Mouse (Mus musculus) heart, adult 2 months (tissue): ENCODE data around the gene Hcrt.

Experiments used
- CTCF ChIP-seq: fragments of 200-600 bp; IDR thresholded peaks from 2 replicates; pipeline ENCODE4 v1.8.1; 2022; ENCODE audit warnings: antibody characterized with exemption, mild to moderate bottlenecking, moderate library complexity
- EP300 ChIP-seq: fragments of 200-500 bp; IDR thresholded peaks from 2 replicates; pipeline ENCODE4 v1.6.1; 2011; ENCODE audit warnings: low read depth, low read length, control low read depth; ENCODE audit not compliant: insufficient read depth
- POLR2A ChIP-seq: fragments of 200-500 bp; IDR thresholded peaks from 2 replicates; pipeline ENCODE4 v1.6.1; 2011; ENCODE audit warnings: mild to moderate bottlenecking, low read depth, low read length, control low read depth; ENCODE audit not compliant: insufficient read depth

DNA sequence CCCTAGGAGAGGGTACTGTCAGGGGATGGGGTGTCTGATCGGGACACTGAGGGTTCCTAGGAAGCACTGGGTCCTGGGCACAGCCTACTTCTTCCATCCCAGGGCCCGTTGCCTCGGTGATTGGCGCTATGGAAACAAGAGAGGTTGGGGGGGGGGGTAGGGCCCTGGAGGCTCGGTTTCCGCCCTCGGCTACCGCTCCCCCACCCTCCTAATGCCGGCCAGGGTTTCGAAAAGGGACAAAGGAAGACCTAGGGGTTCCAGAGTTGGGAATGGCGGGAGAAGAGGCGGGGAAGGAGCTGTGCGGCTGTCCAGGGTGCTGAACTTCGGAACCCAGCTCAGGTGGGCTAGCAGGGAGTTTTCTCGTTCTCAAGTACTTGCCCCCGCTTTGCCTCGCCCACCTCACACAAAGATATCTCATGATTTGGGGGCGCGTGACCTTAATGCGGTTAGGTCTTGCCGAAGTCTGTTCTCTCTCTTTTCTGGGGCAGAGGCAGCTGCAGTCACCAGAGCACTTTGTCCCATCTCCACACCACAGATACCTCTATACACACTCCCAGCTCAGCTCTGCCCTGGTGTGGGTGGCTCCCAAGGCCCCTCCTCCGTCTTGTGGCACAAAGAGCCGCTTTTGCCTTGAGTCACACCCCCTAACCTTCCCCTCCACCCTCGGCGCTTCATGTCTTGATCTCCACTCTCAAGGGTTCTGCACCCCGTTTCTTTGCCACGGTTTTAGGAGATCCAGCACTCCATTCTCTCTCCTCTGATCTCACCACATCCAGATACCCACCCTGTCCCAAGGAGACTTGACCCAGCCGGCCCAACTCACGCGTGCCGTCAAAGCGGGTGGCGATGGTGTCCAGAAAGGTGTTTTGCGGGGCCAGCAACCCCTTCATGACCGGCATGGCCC is 3.8 kb downstream of the Hcrt start:
- TF ChIP-seq CTCF (no peak), EP300 (no peak), POLR2A (no peak)
